Mouse (Mus musculus) liver, adult 2 months (tissue): ENCODE measurements around the gene Gm42906. TPM values are rescaled to one million over a fixed set of nuclear protein-coding genes. Genes with fewer than 3 reads are reported as not detected.
A peak's percentile ranks its signal among the peaks of the same experiment; 100 is the strongest.

Experiments used
- DNase-seq: peaks from one replicate; pipeline ENCODE4 v3.0.0-alpha.2; 2011; ENCODE audit warnings: low read depth, low spot score; ENCODE audit errors: extremely low read depth
- H3K27ac ChIP-seq: fragments of 200-500 bp; replicated peaks from 2 replicates; pipeline ENCODE4 v1.5.1; 2012; ENCODE audit warnings: low read depth, mild to moderate bottlenecking, control low read depth, inconsistent platforms, low read length; ENCODE audit not compliant: insufficient read depth
- H3K27me3 ChIP-seq: fragments of 200-500 bp; 2 replicates; pipeline ENCODE4 v1.6.1; 2012; ENCODE audit warnings: mild to moderate bottlenecking, moderate library complexity, low read length, inconsistent platforms; ENCODE audit not compliant: control insufficient read depth, insufficient read depth
- H3K36me3 ChIP-seq: fragments of 200-500 bp; 2 replicates; pipeline ENCODE4 v1.6.1; 2012; ENCODE audit warnings: low read length, inconsistent platforms; ENCODE audit not compliant: control insufficient read depth, insufficient read depth
- H3K4me1 ChIP-seq: fragments of 200-500 bp; 2 replicates; pipeline ENCODE4 v1.6.1; 2011; ENCODE audit warnings: low read length; ENCODE audit not compliant: control insufficient read depth, insufficient read depth
- H3K4me3 ChIP-seq: fragments of 200-500 bp; 2 replicates; pipeline ENCODE4 v1.5.1; 2011; ENCODE audit warnings: low read depth, mild to moderate bottlenecking, control low read depth, low read length, moderate library complexity; ENCODE audit not compliant: insufficient read depth
- H3K79me2 ChIP-seq: fragments of 200-500 bp; 2 replicates; pipeline ENCODE4 v1.6.1; 2012; ENCODE audit warnings: inconsistent platforms, mild to moderate bottlenecking, low read length, moderate library complexity; ENCODE audit not compliant: control insufficient read depth, insufficient read depth
- H3K9ac ChIP-seq: fragments of 200-500 bp; 2 replicates; pipeline ENCODE4 v1.6.1; 2012; ENCODE audit warnings: low read depth, mild to moderate bottlenecking, control low read depth, inconsistent platforms, low read length
- CTCF ChIP-seq: fragments of 200-500 bp; IDR thresholded peaks from 2 replicates; pipeline ENCODE4 v1.5.1; 2011; ENCODE audit warnings: low read depth, low read length, control low read depth
- POLR2A ChIP-seq: fragments of 200-500 bp; IDR thresholded peaks from 2 replicates; pipeline ENCODE4 v1.6.1; 2011; ENCODE audit warnings: low read length, control low read depth; ENCODE audit not compliant: insufficient read depth; ENCODE audit errors: extremely low read depth
- WGBS: fragments of 180-500 bp; shearing (Covaris S2); methylation state at CpG from one replicate; pipeline ENCODE4 v1.1.7; 2018; 5-methylcytosine and 5-hydroxymethylcytosine counted together
- polyA plus RNA-seq: library from polyadenylated mRNA; depleted of rRNA; stranded (reverse); fragments of >200 nt; gene quantifications from 2 replicates; pipeline ENCODE4 v1.2.3, GENCODE M21; 2012
- total RNA-seq: library from RNA; depleted of rRNA; stranded (reverse); fragments of >200 nt; gene quantifications from 2 replicates; pipeline ENCODE4 v1.2.3, GENCODE M21; 2014

Gene Gm42906
- total and polyA plus RNA-seq, 2 experiments: not detected

DNA sequence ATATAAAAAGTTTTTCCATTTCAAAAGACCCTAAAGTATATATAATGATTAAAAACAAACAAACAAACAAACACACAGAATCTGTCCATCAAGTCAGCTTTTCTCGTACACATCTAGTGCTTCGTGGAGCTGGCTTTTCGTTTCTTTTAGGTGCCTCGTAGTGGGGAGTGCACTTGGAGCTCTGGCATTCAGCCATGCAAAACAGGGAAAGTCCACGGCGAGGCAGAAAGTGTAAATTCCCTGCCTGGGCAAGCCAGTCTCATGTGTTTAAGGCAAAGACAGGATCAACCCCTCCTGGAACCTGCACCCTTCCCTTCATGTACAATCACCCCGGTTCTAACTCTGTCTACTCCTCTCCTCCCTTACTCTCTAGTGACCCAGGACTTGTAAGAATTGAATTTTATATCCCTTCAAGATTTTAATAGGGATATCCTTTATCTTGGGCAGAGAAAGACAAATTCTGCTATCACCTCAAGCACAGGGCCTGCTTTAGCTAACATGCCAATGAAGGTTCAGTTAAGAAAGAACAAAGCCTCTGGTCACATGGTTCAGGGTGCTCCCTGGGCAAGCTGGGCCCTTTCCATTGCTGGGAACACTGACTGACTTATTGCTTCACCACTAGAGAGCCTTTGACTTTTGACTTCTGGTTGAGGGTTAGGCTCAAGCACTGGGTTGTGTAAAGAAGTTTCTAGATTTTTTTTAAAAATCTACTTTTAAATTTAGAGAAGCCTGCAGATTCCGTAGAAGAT lies 292.7 kb downstream of the Gm42906 start:
- H3K4me3 ChIP-seq: no peak overlapping the region
- no peaks in the 10 kb centered on the region for H3K36me3 ChIP-seq
- H3K27ac ChIP-seq: peak overlapping the region; percentile 72
- H3K79me2 ChIP-seq: peaks cover 39% of the 10 kb centered on the region; the same call in 1 of the 2 replicates
- H3K27me3 ChIP-seq: no peaks in the 10 kb centered on the region
- H3K9ac ChIP-seq: 0 out of 2 replicates have a peak overlapping the region, but pooled peaks have one; percentile 5
- no peak for TF ChIP-seq CTCF
- TF ChIP-seq POLR2A: no peak
- peak; percentile 94 for DNase-seq
- peaks cover 16% of the 10 kb centered on the region for H3K4me1 ChIP-seq
- 18% methylated on average over 8 of the region's 8 CpGs for WGBS

DNA sequence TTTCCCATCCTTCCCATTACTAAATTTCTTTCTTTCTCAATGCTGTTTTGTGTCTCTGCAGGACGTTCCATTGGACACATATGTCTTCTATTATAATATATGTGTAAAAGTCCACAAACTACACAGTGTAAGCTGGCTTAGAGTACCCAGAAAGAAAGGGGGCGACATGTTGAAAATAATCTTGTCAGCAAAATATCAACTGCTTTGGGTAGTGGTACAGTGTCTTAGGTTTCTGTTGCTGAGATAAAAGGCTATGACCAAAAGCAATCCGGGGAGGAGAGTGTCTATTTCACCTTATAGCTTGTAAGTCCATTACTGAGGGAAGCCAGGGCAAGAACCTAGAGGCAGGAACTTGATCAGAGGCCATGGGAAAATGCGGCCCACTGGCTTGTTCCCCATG lies 293.8 kb downstream of the Gm42906 start:
- Histone ChIP-seq H3K36me3 (no peaks in the 10 kb centered on the region), H3K4me3 (no peak overlapping the region), H3K9ac (no peak overlapping the region), H3K27me3 (no peaks in the 10 kb centered on the region), H3K79me2 (peaks cover 40% of the 10 kb centered on the region; the same call in 1 of the 2 replicates), H3K4me1 (peaks cover 16% of the 10 kb centered on the region), H3K27ac (no peak overlapping the region)
- no peak for DNase-seq
- TF ChIP-seq CTCF: no peak
- WGBS: 97% methylated on average over 4 of the region's 4 CpGs

DNA sequence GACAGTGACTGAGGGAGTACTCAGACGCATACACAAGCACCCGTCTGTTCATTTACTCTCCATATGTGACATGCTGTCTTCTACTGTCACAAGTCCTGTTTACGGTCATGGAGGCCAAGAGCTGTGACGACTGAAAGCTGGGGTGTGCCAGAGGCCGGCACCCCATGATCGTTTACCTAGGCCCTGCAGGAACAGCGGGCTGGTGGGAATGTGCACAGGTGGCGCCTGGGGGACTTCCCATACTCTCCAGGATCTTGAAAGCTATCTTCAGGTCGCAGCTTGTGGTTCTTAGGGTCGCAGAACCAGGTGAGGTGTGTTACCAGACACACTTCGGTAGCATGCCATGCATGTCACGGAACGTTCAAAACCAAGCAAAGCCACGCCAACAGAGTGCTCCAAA lies 294.2 kb downstream of the Gm42906 start:
- no peak overlapping the region for H3K4me3 ChIP-seq
- DNase-seq: no peak
- no peak overlapping the region for H3K9ac ChIP-seq
- no peaks in the 10 kb centered on the region for H3K36me3 ChIP-seq
- TF ChIP-seq POLR2A (no peak), CTCF (no peak)
- no peaks in the 10 kb centered on the region for H3K27me3 ChIP-seq
- WGBS: 91% methylated on average over 14 of the region's 14 CpGs
- peaks cover 40% of the 10 kb centered on the region; the same call in 1 of the 2 replicates for H3K79me2 ChIP-seq
- no peak overlapping the region for H3K27ac ChIP-seq
- H3K4me1 ChIP-seq: peaks cover 16% of the 10 kb centered on the region

DNA sequence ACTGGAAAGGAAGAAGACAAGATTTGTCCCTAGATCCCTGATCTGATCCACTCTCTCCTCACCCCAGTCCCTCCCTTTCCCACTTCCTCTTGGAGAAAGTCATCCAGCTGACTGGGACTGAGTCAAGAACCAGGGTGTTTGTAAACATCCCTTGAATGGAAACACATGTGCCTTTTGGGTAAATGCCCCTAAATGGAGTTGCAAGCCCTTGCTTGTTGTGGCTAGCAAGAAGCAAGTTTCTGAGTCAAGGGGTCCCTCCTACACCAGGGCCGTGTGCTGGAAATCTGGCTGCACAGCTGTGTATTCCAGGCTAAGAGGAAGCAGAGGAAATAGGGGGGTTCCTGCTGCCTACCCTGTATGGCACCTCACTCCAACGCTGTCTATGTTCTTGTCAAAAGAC lies 298.2 kb downstream of the Gm42906 start:
- DNase-seq: no peak
- Histone ChIP-seq H3K27me3 (no peaks in the 10 kb centered on the region), H3K27ac (no peak overlapping the region), H3K36me3 (no peaks in the 10 kb centered on the region), H3K9ac (no peak overlapping the region), H3K4me1 (no peaks in the 10 kb centered on the region), H3K4me3 (no peak overlapping the region), H3K79me2 (peaks cover 42% of the 10 kb centered on the region; the same call in 1 of the 2 replicates)
- 68% methylated on average over 2 of the region's 2 CpGs for WGBS
- TF ChIP-seq CTCF (no peak), POLR2A (no peak)

DNA sequence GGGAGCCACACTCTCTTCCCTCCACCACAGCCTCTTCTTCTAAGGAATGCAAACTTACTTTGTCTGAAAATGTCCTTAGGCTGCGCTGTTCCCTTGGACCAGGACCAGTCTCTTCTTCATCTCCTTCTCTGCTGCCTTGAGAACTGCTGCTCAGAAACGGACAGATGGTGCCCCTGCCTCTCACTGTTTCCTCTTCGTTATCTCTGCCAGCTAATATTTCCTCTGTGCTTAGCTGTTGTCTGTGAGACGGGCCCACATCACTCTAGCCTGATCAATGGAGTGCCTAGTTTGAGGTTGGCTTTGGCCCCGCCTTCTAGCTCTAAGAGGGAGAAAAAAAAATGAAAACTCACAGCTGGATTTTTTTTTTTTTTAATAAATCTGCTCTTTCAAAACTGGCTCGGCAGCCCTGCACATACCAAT lies 300.7 kb downstream of the Gm42906 start:
- H3K4me3 ChIP-seq: no peak overlapping the region
- H3K79me2 ChIP-seq: peaks cover 28% of the 10 kb centered on the region; the same call in 1 of the 2 replicates
- no peak for DNase-seq
- no peaks in the 10 kb centered on the region for H3K27me3 ChIP-seq
- H3K36me3 ChIP-seq: no peaks in the 10 kb centered on the region
- TF ChIP-seq CTCF: no peak
- no peak for TF ChIP-seq POLR2A
- no peak overlapping the region for H3K27ac ChIP-seq
- H3K9ac ChIP-seq: no peak overlapping the region
- WGBS: 60% methylated on average over 6 of the region's 6 CpGs
- H3K4me1 ChIP-seq: no peaks in the 10 kb centered on the region

DNA sequence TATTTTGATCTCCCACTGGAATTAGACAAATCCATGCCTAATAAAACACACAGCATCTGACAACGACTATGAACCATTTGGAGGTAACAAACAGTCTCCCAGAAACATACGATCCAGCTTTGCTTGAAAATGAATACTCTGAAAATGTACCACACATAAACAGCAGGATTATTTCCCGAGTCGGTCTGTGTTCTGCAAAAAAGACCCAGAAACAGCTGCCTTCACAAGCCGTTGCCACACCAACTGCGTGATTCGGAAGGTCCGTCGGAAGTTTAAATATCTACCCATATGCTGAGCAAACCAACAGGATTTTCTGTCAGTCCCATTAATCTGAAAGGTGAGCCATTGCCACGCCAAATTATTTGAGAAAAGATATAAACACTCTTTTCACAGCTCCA lies 301.4 kb downstream of the Gm42906 start:
- H3K4me1 ChIP-seq: no peaks in the 10 kb centered on the region
- no peak for DNase-seq
- H3K9ac ChIP-seq: no peak overlapping the region
- H3K4me3 ChIP-seq: no peak overlapping the region
- H3K79me2 ChIP-seq: peaks cover 25% of the 10 kb centered on the region
- WGBS: 89% methylated on average over 10 of the region's 10 CpGs
- TF ChIP-seq CTCF (no peak), POLR2A (no peak)
- H3K27me3 ChIP-seq: no peaks in the 10 kb centered on the region
- H3K36me3 ChIP-seq: no peaks in the 10 kb centered on the region
- no peak overlapping the region for H3K27ac ChIP-seq
